Mouse (Mus musculus) liver, adult (tissue): ENCODE results near the gene Tpx2.

ENCODE experiments used
- GATA4 ChIP-seq: IDR thresholded peaks from 2 replicates; pipeline ENCODE4 v1.6.1; 2014; ENCODE audit warnings: mild to moderate bottlenecking, low read length; ENCODE audit not compliant: insufficient replicate concordance

The Tpx2 gene

GRCm38 (mm10) chr2:152887230-152887629 is 39.5 kb downstream of the Tpx2 start:
- no peak for TF ChIP-seq GATA4

GRCm38 (mm10) chr2:152888774-152889173 is 41.0 kb downstream of the Tpx2 start:
- no peak for TF ChIP-seq GATA4

GRCm38 (mm10) chr2:152895834-152896233 is 48.1 kb downstream of the Tpx2 start:
- no peak for TF ChIP-seq GATA4

GRCm38 (mm10) chr2:152896926-152897325 is 49.2 kb downstream of the Tpx2 start:
- TF ChIP-seq GATA4 = no peak

- no peak for TF ChIP-seq GATA4
These were observed 51.2 kb downstream of the Tpx2 start for GRCm38 (mm10) chr2:152899011-152899410.

GRCm38 (mm10) chr2:152901296-152901695 is 53.5 kb downstream of the Tpx2 start:
- no peak for TF ChIP-seq GATA4

GRCm38 (mm10) chr2:152902658-152903057 is 54.9 kb downstream of the Tpx2 start:
- TF ChIP-seq GATA4 = no peak

GRCm38 (mm10) chr2:152903586-152903985 is 55.8 kb downstream of the Tpx2 start:
- TF ChIP-seq GATA4 = no peak

GRCm38 (mm10) chr2:152904127-152904643 is 56.4 kb downstream of the Tpx2 start:
- TF ChIP-seq GATA4 = no peak

- no peak for TF ChIP-seq GATA4
These were observed 57.5 kb downstream of the Tpx2 start for GRCm38 (mm10) chr2:152905036-152905829.

GRCm38 (mm10) chr2:152906274-152907037 is 58.7 kb downstream of the Tpx2 start:
- no peak for TF ChIP-seq GATA4

GRCm38 (mm10) chr2:152907114-152907943 is 59.6 kb downstream of the Tpx2 start:
- TF ChIP-seq GATA4 = no peak

- TF ChIP-seq GATA4 = no peak
These were observed 62.1 kb downstream of the Tpx2 start for GRCm38 (mm10) chr2:152909848-152910247.

- no peak for TF ChIP-seq GATA4
These were observed 63.3 kb downstream of the Tpx2 start, which contains the start of gene Mylk2 for GRCm38 (mm10) chr2:152911031-152911430. TSS of gene Mylk2 (plus strand) at chr2:152911352.

GRCm38 (mm10) chr2:152911432-152911831 is 63.7 kb downstream of the Tpx2 start:
- no peak for TF ChIP-seq GATA4
